Mouse (Mus musculus) forebrain, embryonic 16.5 days (tissue): ENCODE measurements around the gene Sec14l3. TPM values are rescaled to one million over a fixed set of nuclear protein-coding genes. Genes with fewer than 3 reads are reported as not detected.

ENCODE experiments used
- ATAC-seq: fragments of 200-750 bp; cut with Nextera tagmentation; 2 replicates; pipeline ENCODE4 v1.8.0; 2017; ENCODE audit warnings: mild to moderate bottlenecking, moderate library complexity
- H3K27ac ChIP-seq: fragments of 300-500 bp; sonication (generic); 2 replicates; pipeline ENCODE4 v1.5.1; 2014; ENCODE audit warnings: low read length, control low read depth
- H3K27me3 ChIP-seq: fragments of 300-500 bp; sonication (generic); replicated peaks from 2 replicates; pipeline ENCODE4 v1.6.1; 2014; ENCODE audit warnings: low read length; ENCODE audit not compliant: control insufficient read depth, insufficient read depth
- H3K36me3 ChIP-seq: fragments of 300-500 bp; sonication (generic); 2 replicates; pipeline ENCODE4 v1.6.1; 2014; ENCODE audit not compliant: control insufficient read depth, insufficient read depth
- H3K4me1 ChIP-seq: fragments of 300-500 bp; sonication (generic); replicated peaks from 2 replicates; pipeline ENCODE4 v1.6.1; 2014; ENCODE audit warnings: low read length; ENCODE audit not compliant: control insufficient read depth, insufficient read depth
- H3K4me2 ChIP-seq: fragments of 300-500 bp; sonication (generic); 2 replicates; pipeline ENCODE4 v1.6.1; 2014; ENCODE audit warnings: mild to moderate bottlenecking, low read length, control low read depth
- H3K4me3 ChIP-seq: fragments of 300-500 bp; sonication (generic); replicated peaks from 2 replicates; pipeline ENCODE4 v1.5.1; 2014; ENCODE audit warnings: mild to moderate bottlenecking, low read length, control low read depth
- H3K9ac ChIP-seq: fragments of 300-500 bp; sonication (generic); replicated peaks from 2 replicates; pipeline ENCODE4 v1.6.1; 2014; ENCODE audit warnings: low read depth, low read length, control low read depth
- H3K9me3 ChIP-seq: fragments of 300-500 bp; sonication (generic); 2 replicates; pipeline ENCODE4 v1.6.1; 2016; ENCODE audit warnings: low read length; ENCODE audit not compliant: control insufficient read depth
- WGBS: fragments of 180-500 bp; shearing (Covaris S2); extraction: QIAGEN DNeasy Blood & Tissue Kit; methylation state at CpG from one replicate; pipeline ENCODE4 v1.1.7; 2014; 5-methylcytosine and 5-hydroxymethylcytosine counted together
- polyA plus RNA-seq: library from polyadenylated mRNA; unstranded; fragments of >200 nt; fragmentation: Nextera tagmentation; extraction: Ambion mirVana; gene quantifications from 2 replicates; pipeline ENCODE4 v1.2.1, GENCODE M21; 2015

Sec14l3 gene
- polyA plus RNA-seq, 1 experiment from 2014 or later: 2.8 TPM

- Histone ChIP-seq H3K27me3 (no peaks in the 10 kb centered on the region), H3K9me3 (no peaks in the 10 kb centered on the region), H3K27ac (no peak overlapping the region), H3K4me1 (no peaks in the 10 kb centered on the region), H3K4me3 (no peak overlapping the region), H3K4me2 (no peak overlapping the region), H3K36me3 (no peaks in the 10 kb centered on the region), H3K9ac (no peak overlapping the region)
- ATAC-seq: no peak
- WGBS: 95% methylated on average over 2 of the region's 2 CpGs
Measured at GRCm38 (mm10) chr11:4047766-4048165, 16.9 kb upstream of the Sec14l3 start.

DNA sequence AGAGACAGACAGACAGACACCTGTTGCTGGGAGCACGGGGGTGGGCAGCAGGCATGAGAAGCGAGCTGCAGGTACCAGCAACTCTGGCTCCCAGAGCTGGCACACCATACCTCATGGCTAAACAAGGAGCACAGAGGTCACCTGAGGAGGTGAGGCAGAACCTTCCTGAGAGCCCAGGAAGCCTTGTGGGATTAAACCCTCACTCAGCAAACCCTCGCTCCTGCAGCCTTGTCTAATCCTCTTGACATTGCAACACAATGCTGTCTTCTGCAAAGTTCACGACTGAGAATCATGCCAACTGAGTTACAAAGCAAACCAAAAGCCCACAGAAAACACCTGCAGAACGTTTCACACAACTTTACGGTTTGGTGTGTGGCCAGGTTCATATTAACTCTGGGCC is 16.2 kb upstream of the Sec14l3 start:
- 91% methylated on average over 6 of the region's 6 CpGs for WGBS
- no peak overlapping the region for H3K9ac ChIP-seq
- H3K9me3 ChIP-seq: no peaks in the 10 kb centered on the region
- no peak overlapping the region for H3K4me3 ChIP-seq
- no peak for ATAC-seq
- H3K27ac ChIP-seq: no peak overlapping the region
- H3K4me1 ChIP-seq: no peaks in the 10 kb centered on the region
- H3K36me3 ChIP-seq: no peaks in the 10 kb centered on the region
- H3K4me2 ChIP-seq: no peak overlapping the region
- no peaks in the 10 kb centered on the region for H3K27me3 ChIP-seq

- Histone ChIP-seq H3K27ac (no peak overlapping the region), H3K4me1 (no peaks in the 10 kb centered on the region), H3K27me3 (no peaks in the 10 kb centered on the region), H3K9me3 (no peaks in the 10 kb centered on the region), H3K36me3 (no peaks in the 10 kb centered on the region), H3K9ac (no peak overlapping the region), H3K4me2 (no peak overlapping the region), H3K4me3 (no peak overlapping the region)
- WGBS: 18% methylated on average over 5 of the region's 5 CpGs
- ATAC-seq: no peak
Measured at GRCm38 (mm10) chr11:4053586-4053985, 11.1 kb upstream of the Sec14l3 start.

- Histone ChIP-seq H3K27me3 (no peaks in the 10 kb centered on the region), H3K9ac (no peak overlapping the region), H3K36me3 (no peaks in the 10 kb centered on the region), H3K9me3 (no peaks in the 10 kb centered on the region), H3K4me1 (no peaks in the 10 kb centered on the region), H3K4me3 (no peak overlapping the region), H3K4me2 (no peak overlapping the region), H3K27ac (no peak overlapping the region)
- WGBS: 79% methylated on average over 5 of the region's 5 CpGs
- ATAC-seq: no peak
Measured at GRCm38 (mm10) chr11:4060866-4061575, 3.6 kb upstream of the Sec14l3 start.

GRCm38 (mm10) chr11:4062523-4062922 is 2.1 kb upstream of the Sec14l3 start:
- no peaks in the 10 kb centered on the region for H3K9me3 ChIP-seq
- H3K4me2 ChIP-seq: no peak overlapping the region
- H3K4me3 ChIP-seq: no peak overlapping the region
- no peaks in the 10 kb centered on the region for H3K27me3 ChIP-seq
- H3K36me3 ChIP-seq: no peaks in the 10 kb centered on the region
- no peak overlapping the region for H3K27ac ChIP-seq
- no peak overlapping the region for H3K9ac ChIP-seq
- no peaks in the 10 kb centered on the region for H3K4me1 ChIP-seq
- WGBS: 92% methylated on average over 4 of the region's 4 CpGs
- ATAC-seq: no peak

DNA sequence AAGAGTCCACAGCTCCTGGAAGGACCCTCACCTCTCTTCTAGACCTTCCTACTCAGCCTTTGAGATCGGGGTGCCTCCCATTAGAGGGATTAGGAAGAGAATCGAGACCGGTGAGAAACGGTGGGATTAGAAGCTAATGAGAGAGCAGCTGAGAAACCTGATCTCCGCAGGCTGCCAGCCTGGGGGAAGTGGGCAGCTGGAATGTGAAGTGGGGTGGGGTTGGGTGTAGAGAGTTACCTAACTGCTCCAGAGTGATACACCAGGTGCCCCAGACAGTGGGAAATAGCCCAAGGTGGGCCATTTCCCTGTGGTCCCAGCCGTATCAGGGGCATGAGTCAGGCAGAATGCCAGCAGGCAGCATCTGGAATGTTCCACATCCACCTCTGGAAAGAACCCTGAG is 1.7 kb upstream of the Sec14l3 start:
- Histone ChIP-seq H3K4me2 (no peak overlapping the region), H3K36me3 (no peaks in the 10 kb centered on the region), H3K9me3 (no peaks in the 10 kb centered on the region), H3K4me1 (no peaks in the 10 kb centered on the region), H3K9ac (no peak overlapping the region), H3K27ac (no peak overlapping the region), H3K27me3 (no peaks in the 10 kb centered on the region), H3K4me3 (no peak overlapping the region)
- ATAC-seq: no peak
- WGBS: 27% methylated on average over 6 of the region's 6 CpGs

GRCm38 (mm10) chr11:4069664-4070063 is 5.0 kb downstream of the Sec14l3 start:
- Histone ChIP-seq H3K4me2 (no peak overlapping the region), H3K4me1 (0 out of 2 replicates have a peak, but pooled peaks cover 4% of the 10 kb centered on the region), H3K9ac (no peak overlapping the region), H3K27me3 (no peaks in the 10 kb centered on the region), H3K9me3 (no peaks in the 10 kb centered on the region), H3K27ac (no peak overlapping the region), H3K36me3 (no peaks in the 10 kb centered on the region), H3K4me3 (no peak overlapping the region)
- ATAC-seq: peak; percentile 84
- WGBS: 71% methylated on average over 1 of the region's 1 CpGs

DNA sequence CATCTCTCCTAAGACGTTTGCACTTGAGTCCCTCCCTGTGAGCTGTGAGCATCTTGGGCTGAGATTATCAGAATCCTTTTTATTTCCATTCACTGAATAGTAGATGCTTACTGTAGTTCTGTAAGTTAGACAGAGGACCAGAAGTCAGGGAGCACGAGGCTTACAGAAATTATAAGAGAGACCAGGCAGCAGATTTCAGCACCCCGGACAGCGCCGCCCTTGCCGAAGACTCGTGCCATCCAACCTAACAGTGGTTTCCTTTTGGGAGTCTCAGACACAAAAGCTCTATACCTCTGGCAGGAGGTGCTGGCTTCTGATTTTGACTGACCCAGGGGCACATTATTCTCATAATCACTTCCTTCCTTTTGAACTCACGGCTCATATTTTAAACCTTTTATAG is 12.0 kb downstream of the Sec14l3 start:
- no peaks in the 10 kb centered on the region for H3K36me3 ChIP-seq
- H3K4me3 ChIP-seq: no peak overlapping the region
- H3K27me3 ChIP-seq: no peaks in the 10 kb centered on the region
- no peak overlapping the region for H3K4me2 ChIP-seq
- no peak overlapping the region for H3K27ac ChIP-seq
- H3K4me1 ChIP-seq: no peaks in the 10 kb centered on the region
- ATAC-seq: no peak
- no peaks in the 10 kb centered on the region for H3K9me3 ChIP-seq
- no peak overlapping the region for H3K9ac ChIP-seq
- WGBS: 14% methylated on average over 8 of the region's 8 CpGs

- H3K4me1 ChIP-seq: no peaks in the 10 kb centered on the region
Measured at GRCm38 (mm10) chr11:4078267-4078933, 13.8 kb downstream of the Sec14l3 start.

More at GRCm38 (mm10) chr11:4078267-4078933, 13.8 kb downstream of the Sec14l3 start:
- Histone ChIP-seq H3K4me2 (no peak overlapping the region), H3K9ac (no peak overlapping the region), H3K27ac (no peak overlapping the region), H3K4me3 (no peak overlapping the region), H3K9me3 (no peaks in the 10 kb centered on the region), H3K36me3 (no peaks in the 10 kb centered on the region), H3K27me3 (no peaks in the 10 kb centered on the region)
- 84% methylated on average over 7 of the region's 7 CpGs for WGBS
- ATAC-seq: no peak
